Mouse (Mus musculus): ENCODE measurements at regions not wholly inside any gene's neighbourhood (a gene's known extent, or its start where the extent isn't known, plus 50 kb on each side); places are given as distances from the start of the nearest gene placed in this dataset.

DNA sequence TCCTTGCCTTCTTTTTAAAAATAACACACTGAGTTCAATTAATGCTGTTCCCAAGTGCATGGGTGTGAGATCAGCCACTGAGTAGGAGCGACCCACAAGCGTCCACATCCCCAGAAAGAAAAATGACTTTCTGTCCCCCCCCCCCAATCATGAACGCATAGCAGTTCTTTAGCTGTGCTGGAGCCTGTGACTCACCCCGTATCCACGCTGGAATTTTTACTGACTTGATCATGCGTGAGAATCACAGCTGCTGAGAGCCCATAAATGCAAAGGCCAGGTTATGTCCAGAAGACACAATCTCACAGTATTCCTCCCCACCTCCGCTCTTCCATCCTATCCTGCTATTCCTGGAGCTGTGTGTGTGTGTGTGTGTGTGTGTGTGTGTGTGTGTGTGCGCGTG, 53.3 kb downstream of the Fos start:
- no peak for TF ChIP-seq POLR2A (IDR thresholded peaks at IDR 0.05; ENCODE audit: borderline replicate concordance, extremely low read depth, insufficient read depth, insufficient read length, poor library complexity, severe bottlenecking)
- no peak for TF ChIP-seq CTCF (IDR thresholded peaks at IDR 0.05; ENCODE audit: borderline replicate concordance, extremely low read depth, insufficient read depth, insufficient read length)

All from brain, embryonic 14.5 days (tissue).